Mouse (Mus musculus) hindbrain, embryonic 13.5 days (tissue): ENCODE measurements around the gene Alpk3. TPM values are rescaled to one million over a fixed set of nuclear protein-coding genes. Genes with fewer than 3 reads are reported as not detected.

Experiments
- ATAC-seq: fragments of 200-750 bp; cut with Nextera tagmentation; 2 replicates; pipeline ENCODE4 v1.8.0; 2017; ENCODE audit warnings: moderate TSS enrichment; ENCODE audit not compliant: low FRiP score
- H3K27ac ChIP-seq: fragments of 300-500 bp; sonication (generic); 2 replicates; pipeline ENCODE4 v1.5.1; 2015; ENCODE audit warnings: inconsistent platforms, mild to moderate bottlenecking, moderate library complexity
- H3K27me3 ChIP-seq: fragments of 300-500 bp; sonication (generic); 2 replicates; pipeline ENCODE4 v1.6.1; 2015; ENCODE audit warnings: mild to moderate bottlenecking, inconsistent platforms
- H3K36me3 ChIP-seq: fragments of 300-500 bp; sonication (generic); 2 replicates; pipeline ENCODE4 v1.6.1; 2015; ENCODE audit warnings: mild to moderate bottlenecking, inconsistent platforms
- H3K4me1 ChIP-seq: fragments of 300-500 bp; sonication (generic); replicated peaks from 2 replicates; pipeline ENCODE4 v1.6.1; 2015; ENCODE audit warnings: inconsistent platforms
- H3K4me2 ChIP-seq: fragments of 300-500 bp; sonication (generic); 2 replicates; pipeline ENCODE4 v1.6.1; 2015; ENCODE audit warnings: inconsistent platforms, mild to moderate bottlenecking, moderate library complexity
- H3K4me3 ChIP-seq: fragments of 300-500 bp; sonication (generic); 2 replicates; pipeline ENCODE4 v1.5.1; 2015; ENCODE audit warnings: mild to moderate bottlenecking, inconsistent platforms
- H3K9ac ChIP-seq: fragments of 300-500 bp; sonication (generic); 2 replicates; pipeline ENCODE4 v1.6.1; 2015; ENCODE audit warnings: mild to moderate bottlenecking, inconsistent platforms
- H3K9me3 ChIP-seq: fragments of 300-500 bp; sonication (generic); 2 replicates; pipeline ENCODE4 v1.6.1; 2016; ENCODE audit warnings: inconsistent platforms
- WGBS: fragments of 180-500 bp; shearing (Covaris S2); methylation state at CpG from one replicate; pipeline ENCODE4 v1.1.7; 2015; 5-methylcytosine and 5-hydroxymethylcytosine counted together
- polyA plus RNA-seq: library from polyadenylated mRNA; unstranded; fragments of >200 nt; fragmentation: Nextera tagmentation; extraction: Ambion mirVana; gene quantifications from 2 replicates; pipeline ENCODE4 v1.2.1, GENCODE M21; 2015

The Alpk3 gene
- 0.14 and 0.16 TPM in 2 replicates for polyA plus RNA-seq

DNA sequence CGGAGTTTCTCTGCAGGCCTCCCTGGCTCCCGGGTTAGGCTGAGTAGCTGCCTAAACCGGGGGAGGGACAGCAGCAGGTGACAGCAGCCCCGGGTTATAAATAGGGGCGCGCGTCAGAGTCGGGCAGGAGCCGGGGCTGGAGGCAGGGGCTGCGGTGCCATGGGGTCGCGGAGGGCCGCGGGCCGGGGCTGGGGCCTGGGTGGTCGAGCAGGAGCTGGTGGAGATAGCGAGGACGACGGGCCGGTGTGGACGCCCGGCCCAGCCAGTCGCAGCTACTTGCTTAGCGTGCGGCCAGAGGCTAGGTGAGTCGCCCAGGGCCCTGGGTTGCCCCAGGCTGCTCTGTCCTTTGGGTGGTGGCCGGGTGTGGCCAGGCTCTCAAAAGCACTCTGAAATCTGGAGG lies at the start of gene Alpk3:
Gene Alpk3, plus strand, starts transcription at position 130 of the 400 bp plus-strand sequence.
- H3K27ac ChIP-seq: no peak within 1 kb of the TSS
- no peaks in the 10 kb centered on the region for H3K36me3 ChIP-seq
- ATAC-seq: no peak
- no peak within 1 kb of the TSS for H3K4me2 ChIP-seq
- H3K9ac ChIP-seq: no peak within 1 kb of the TSS
- 42% methylated on average over 27 of the region's 27 CpGs for WGBS
- H3K4me3 ChIP-seq: no peak within 1 kb of the TSS
- H3K27me3 ChIP-seq: no peaks in the 10 kb centered on the region
- H3K9me3 ChIP-seq: no peaks in the 10 kb centered on the region
- H3K4me1 ChIP-seq: 0 out of 2 replicates have a peak, but pooled peaks cover 3% of the 10 kb centered on the region

DNA sequence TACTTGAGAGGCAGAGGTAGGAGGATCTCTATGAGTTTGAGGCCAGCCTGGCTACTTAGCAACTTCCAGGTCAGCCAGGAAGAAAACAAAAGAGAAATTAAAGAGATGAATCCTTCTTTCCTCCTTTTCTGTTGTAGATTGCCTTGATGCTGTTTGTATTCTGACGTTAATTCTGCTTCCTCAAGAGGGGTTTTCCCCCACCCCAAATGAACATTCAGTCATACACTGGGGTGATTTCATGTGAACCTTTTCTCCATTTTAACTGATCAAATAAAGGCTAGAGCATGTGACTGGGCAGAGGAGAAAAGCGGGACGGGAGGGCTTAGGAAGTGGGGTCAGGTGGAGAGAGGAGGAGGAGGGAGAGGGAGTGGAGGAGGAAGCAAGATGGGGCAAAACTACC lies 49.1 kb upstream of the Alpk3 start:
- H3K4me2 ChIP-seq: no peak overlapping the region
- H3K27ac ChIP-seq: no peak overlapping the region
- H3K9ac ChIP-seq: no peak overlapping the region
- no peak for ATAC-seq
- H3K9me3 ChIP-seq: no peaks in the 10 kb centered on the region
- H3K36me3 ChIP-seq: peaks cover 16% of the 10 kb centered on the region; the same call in 1 of the 2 replicates
- 0 out of 2 replicates have a peak, but pooled peaks cover 2% of the 10 kb centered on the region for H3K4me1 ChIP-seq
- no peak overlapping the region for H3K4me3 ChIP-seq
- WGBS: 82% methylated on average over 3 of the region's 3 CpGs
- no peaks in the 10 kb centered on the region for H3K27me3 ChIP-seq

DNA sequence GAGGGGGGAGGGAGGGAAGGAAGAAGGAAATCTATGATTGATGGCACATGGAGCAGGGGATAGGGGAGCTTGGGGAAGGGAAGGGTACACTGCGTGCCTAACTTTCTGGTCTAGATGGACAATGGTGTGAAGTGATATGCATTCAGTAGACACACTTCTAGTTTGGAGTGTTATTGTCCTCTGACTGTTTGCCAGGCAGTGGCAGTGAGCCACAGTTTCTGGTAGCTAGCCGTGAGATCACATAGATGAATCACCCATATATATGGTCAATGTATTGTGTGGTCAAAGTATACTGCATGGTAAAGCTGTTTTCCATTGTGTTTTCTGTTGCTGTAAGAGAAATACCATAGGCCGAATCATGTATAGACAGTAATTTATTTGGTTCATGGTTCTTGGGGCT lies 45.8 kb upstream of the Alpk3 start:
- H3K27me3 ChIP-seq: no peaks in the 10 kb centered on the region
- H3K27ac ChIP-seq: no peak overlapping the region
- no peak overlapping the region for H3K4me2 ChIP-seq
- H3K4me3 ChIP-seq: no peak overlapping the region
- H3K36me3 ChIP-seq: peaks cover 23% of the 10 kb centered on the region
- 97% methylated on average over 3 of the region's 3 CpGs for WGBS
- ATAC-seq: no peak
- no peak overlapping the region for H3K9ac ChIP-seq
- no peaks in the 10 kb centered on the region for H3K9me3 ChIP-seq
- no peaks in the 10 kb centered on the region for H3K4me1 ChIP-seq

DNA sequence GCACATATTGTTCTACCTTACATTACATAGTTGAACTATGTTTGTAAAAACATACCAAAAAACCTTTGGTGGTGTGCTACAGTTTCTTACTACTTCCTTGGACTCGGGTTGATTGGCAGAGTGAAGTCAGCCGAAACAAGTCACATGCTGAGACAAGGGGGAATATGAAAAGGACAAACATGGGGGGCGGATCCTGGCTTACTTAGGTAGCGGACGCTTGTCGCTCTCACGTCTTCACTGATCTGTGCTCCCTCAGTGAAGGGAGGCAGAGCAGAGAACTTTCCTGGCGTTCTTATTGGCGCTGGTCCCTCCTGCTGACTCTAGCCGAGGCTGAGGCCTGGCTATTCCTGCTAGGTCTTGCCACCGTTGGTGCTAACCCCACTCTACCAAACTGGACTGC lies 37.1 kb upstream of the Alpk3 start:
- H3K27me3 ChIP-seq: no peaks in the 10 kb centered on the region
- peaks cover 24% of the 10 kb centered on the region for H3K36me3 ChIP-seq
- H3K9ac ChIP-seq: no peak overlapping the region
- H3K4me3 ChIP-seq: no peak overlapping the region
- no peaks in the 10 kb centered on the region for H3K4me1 ChIP-seq
- no peaks in the 10 kb centered on the region for H3K9me3 ChIP-seq
- no peak overlapping the region for H3K27ac ChIP-seq
- 59% methylated on average over 11 of the region's 11 CpGs for WGBS
- ATAC-seq: no peak
- no peak overlapping the region for H3K4me2 ChIP-seq

DNA sequence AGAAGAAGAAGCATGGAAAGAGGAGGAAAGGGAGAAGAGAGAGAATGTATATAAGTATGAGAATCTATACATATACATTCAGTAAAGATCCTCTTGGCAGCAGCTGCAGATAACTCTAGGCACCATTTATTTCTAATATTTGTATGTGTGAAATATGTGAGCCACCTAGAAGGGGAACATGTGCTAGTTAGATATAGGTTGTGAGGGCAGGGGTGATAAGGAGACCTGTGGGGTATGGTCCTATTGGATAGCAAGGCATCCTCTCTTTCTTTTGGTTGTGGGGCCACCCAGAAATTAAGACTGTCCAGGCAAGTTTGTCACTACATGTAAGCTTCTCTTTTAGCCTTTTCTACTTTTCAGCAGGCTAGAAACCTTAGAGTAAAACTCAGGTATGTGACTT lies 34.7 kb upstream of the Alpk3 start:
- Histone ChIP-seq H3K27me3 (no peaks in the 10 kb centered on the region), H3K36me3 (peaks cover 45% of the 10 kb centered on the region), H3K4me2 (no peak overlapping the region), H3K9me3 (no peaks in the 10 kb centered on the region), H3K4me3 (no peak overlapping the region), H3K27ac (no peak overlapping the region), H3K9ac (no peak overlapping the region), H3K4me1 (no peaks in the 10 kb centered on the region)
- no peak for ATAC-seq

DNA sequence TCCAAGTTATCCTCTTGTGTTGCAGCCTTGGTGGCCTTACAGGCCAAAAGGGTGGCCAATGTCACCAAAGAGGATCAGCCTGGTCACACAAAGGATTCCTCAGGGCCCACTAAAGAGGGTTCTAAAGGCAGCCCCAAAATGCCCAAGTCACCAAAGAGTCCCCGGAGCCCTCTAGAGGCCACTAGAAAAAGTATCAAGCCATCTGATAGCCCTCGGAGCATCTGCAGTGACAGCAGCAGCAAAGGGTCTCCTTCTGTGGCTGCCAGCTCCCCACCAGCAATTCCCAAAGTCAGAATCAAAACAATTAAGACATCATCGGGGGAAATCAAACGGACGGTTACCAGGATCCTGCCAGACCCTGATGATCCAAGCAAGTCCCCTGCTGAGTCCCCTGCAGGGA lies 33.3 kb upstream of the Alpk3 start:
- Histone ChIP-seq H3K36me3 (peaks cover 53% of the 10 kb centered on the region), H3K4me1 (no peaks in the 10 kb centered on the region), H3K9ac (no peak overlapping the region), H3K27ac (no peak overlapping the region), H3K4me3 (no peak overlapping the region), H3K4me2 (no peak overlapping the region), H3K9me3 (no peaks in the 10 kb centered on the region), H3K27me3 (no peaks in the 10 kb centered on the region)
- ATAC-seq: no peak
- 70% methylated on average over 5 of the region's 5 CpGs for WGBS

DNA sequence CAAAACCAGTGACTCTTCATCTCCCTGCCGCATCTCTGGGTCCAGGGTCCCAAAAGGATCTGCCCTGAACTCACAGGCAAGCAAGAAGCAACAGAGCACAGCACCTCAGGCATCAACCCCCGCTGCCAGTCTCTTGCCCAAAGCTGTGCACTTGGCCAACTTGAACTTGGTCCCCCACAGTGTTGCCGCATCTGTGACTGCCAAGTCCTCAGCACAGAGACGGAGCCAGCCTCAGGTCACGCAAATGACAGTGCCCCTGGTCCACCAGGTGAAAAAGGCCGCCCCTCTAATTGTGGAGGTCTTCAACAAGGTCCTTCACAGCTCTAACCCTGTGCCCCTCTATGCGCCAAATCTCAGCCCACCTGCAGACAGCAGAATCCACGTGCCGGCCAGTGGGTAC lies 32.7 kb upstream of the Alpk3 start:
- Histone ChIP-seq H3K36me3 (peaks cover 58% of the 10 kb centered on the region), H3K27me3 (no peaks in the 10 kb centered on the region), H3K9me3 (no peaks in the 10 kb centered on the region), H3K9ac (no peak overlapping the region), H3K4me2 (no peak overlapping the region), H3K4me1 (no peaks in the 10 kb centered on the region), H3K27ac (no peak overlapping the region), H3K4me3 (no peak overlapping the region)
- no peak for ATAC-seq
- WGBS: 95% methylated on average over 9 of the region's 9 CpGs

DNA sequence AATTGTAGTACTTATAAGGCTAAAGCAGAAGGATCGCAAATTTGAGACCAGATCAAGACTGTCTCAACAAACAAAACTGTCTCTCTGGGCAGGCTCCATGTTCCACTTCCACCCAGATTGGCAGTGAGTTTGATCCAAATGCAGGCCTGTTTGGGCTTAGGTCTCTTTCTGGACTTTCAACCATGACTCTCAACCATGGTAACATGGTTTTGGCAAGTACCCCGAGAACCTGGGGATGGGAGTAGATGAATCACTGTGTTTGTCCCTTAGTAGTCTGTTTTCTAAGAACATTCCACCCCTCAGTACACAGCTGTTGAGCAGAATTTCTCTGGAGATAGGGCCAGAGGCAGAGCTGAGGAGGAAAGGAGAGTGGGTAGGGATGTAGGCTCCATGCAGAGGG lies 31.6 kb upstream of the Alpk3 start:
- no peaks in the 10 kb centered on the region for H3K27me3 ChIP-seq
- H3K36me3 ChIP-seq: peaks cover 69% of the 10 kb centered on the region
- WGBS: 98% methylated on average over 2 of the region's 2 CpGs
- no peak for ATAC-seq
- H3K4me1 ChIP-seq: no peaks in the 10 kb centered on the region
- no peaks in the 10 kb centered on the region for H3K9me3 ChIP-seq
- H3K27ac ChIP-seq: no peak overlapping the region
- H3K4me3 ChIP-seq: no peak overlapping the region
- H3K4me2 ChIP-seq: no peak overlapping the region
- H3K9ac ChIP-seq: no peak overlapping the region

DNA sequence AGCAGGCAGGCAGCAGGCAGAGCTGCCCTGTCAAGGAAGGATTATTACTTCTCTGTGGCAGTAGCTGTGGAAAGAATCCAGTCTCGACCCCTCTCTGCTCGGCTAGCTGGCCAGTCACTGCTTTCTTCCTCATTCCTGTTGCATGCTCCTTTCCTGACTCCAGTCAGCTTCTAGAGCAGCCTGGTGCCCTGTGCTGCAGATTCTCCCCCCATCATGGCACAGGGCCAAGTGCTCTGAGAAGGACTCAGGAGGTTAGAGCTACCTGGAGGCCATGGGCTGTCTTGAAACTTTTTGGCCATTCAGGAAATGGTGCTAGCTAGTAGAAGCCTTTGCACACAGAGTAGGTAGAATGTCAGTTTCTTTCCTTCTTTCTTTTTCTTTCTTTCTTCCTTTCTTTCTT lies 17.7 kb upstream of the Alpk3 start:
- 90% methylated on average over 2 of the region's 2 CpGs for WGBS
- no peak overlapping the region for H3K27ac ChIP-seq
- no peak for ATAC-seq
- H3K9ac ChIP-seq: no peak overlapping the region
- H3K27me3 ChIP-seq: no peaks in the 10 kb centered on the region
- no peaks in the 10 kb centered on the region for H3K9me3 ChIP-seq
- peaks cover 82% of the 10 kb centered on the region for H3K36me3 ChIP-seq
- H3K4me3 ChIP-seq: no peak overlapping the region
- no peaks in the 10 kb centered on the region for H3K4me1 ChIP-seq
- H3K4me2 ChIP-seq: no peak overlapping the region

DNA sequence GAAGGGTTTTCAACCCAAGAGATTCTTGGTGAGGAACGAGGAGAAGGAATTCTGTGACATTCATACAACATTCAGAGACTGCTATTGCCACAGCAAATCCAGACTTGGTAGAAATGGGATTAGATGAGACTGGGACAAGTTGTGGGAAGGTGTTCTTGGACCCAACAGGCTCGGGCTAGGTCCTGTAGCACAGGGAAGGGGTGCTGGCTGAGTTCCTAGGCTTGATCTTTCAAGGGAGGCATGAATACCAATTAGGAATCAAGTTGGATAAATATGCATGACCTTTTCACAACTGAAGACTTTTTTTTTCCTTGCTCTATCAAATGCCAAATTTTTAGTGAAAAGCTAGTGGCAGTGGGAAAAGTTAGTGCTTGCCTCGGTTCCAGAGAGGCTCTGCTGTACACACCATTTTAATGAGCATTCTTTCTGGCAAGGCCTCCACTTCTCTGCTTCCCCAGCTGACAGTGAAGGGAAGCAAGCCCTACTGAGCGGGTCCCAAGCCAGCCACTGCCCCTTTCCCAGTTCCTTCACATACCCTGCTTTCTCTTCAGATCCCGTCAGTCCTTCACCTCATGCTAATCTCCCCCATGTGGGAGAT lies 14.3 kb upstream of the Alpk3 start:
- Histone ChIP-seq H3K9ac (no peak overlapping the region), H3K4me3 (no peak overlapping the region), H3K4me2 (no peak overlapping the region), H3K27ac (no peak overlapping the region), H3K9me3 (no peaks in the 10 kb centered on the region), H3K4me1 (no peaks in the 10 kb centered on the region), H3K36me3 (peaks cover 62% of the 10 kb centered on the region), H3K27me3 (no peaks in the 10 kb centered on the region)
- no peak for ATAC-seq
- WGBS: 87% methylated on average over 5 of the region's 5 CpGs

DNA sequence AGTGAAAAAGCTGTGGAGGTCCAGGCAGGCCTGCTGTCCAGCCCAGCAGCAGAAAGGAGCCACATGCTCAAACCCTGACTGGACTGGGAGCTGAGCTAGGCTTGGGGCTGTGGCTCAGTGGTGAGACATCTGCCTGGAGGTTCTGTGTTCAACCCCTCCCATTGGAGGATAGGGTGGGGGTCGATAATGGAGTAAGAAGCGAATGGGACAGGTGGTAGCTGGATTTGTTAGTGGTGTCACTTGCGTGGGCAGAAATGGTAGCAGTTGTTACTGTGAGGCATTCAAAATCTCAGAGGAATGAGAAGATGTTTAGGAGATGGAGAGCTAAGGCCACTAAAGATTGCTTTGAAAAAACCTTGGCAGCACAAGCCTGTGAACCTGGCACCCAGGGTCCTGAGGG lies 9.6 kb upstream of the Alpk3 start:
- Histone ChIP-seq H3K9ac (no peak overlapping the region), H3K27ac (no peak overlapping the region), H3K27me3 (no peaks in the 10 kb centered on the region), H3K4me1 (no peaks in the 10 kb centered on the region), H3K9me3 (no peaks in the 10 kb centered on the region), H3K4me2 (no peak overlapping the region), H3K4me3 (no peak overlapping the region), H3K36me3 (peaks cover 15% of the 10 kb centered on the region)
- no peak for ATAC-seq
- 89% methylated on average over 3 of the region's 3 CpGs for whole genome bisulfite sequencing

DNA sequence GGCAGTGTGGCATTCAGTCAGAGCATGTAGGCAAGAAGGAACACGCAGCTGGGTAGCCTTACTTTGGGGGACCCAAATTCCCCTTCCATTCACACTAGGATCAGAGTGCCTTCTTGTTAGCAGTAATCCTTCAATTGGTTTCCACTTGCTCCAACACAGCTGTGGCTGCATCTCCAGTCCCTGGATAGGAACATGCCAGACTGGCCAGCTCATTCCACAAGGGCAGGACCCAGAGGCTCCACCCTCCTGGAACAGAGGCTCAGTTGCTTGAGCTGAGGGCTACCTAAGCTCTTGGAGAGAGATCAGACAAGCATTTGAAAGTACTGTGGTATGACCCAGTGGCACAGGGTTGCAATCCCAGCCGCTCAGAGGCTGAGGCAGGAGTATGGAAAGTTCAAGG lies 8.9 kb upstream of the Alpk3 start:
- no peak overlapping the region for H3K9ac ChIP-seq
- peaks cover 8% of the 10 kb centered on the region for H3K36me3 ChIP-seq
- no peak overlapping the region for H3K4me3 ChIP-seq
- no peak overlapping the region for H3K4me2 ChIP-seq
- no peak for ATAC-seq
- H3K4me1 ChIP-seq: no peaks in the 10 kb centered on the region
- 95% methylated on average over 2 of the region's 2 CpGs for WGBS
- no peak overlapping the region for H3K27ac ChIP-seq
- H3K9me3 ChIP-seq: no peaks in the 10 kb centered on the region
- no peaks in the 10 kb centered on the region for H3K27me3 ChIP-seq

DNA sequence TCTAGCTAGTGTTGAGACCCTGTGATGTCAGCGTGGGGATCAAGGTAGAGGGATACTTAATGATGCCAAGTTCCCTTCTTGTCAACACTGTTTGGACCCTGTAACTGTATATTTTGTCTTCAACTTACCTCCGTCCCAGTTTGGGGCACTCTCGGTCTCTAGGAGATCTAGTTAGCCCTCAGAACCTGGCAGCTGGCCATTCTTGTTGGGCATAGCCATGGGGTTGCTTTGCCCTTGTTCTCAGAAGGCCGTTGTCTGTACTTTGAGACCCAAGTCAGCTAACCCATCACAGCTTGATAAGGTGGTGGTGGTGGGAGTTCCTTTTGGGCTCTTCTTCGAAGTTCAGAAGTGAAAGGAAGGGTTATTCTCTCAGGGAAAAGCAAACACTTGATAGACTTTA lies 7.4 kb upstream of the Alpk3 start:
- Histone ChIP-seq H3K9ac (no peak overlapping the region), H3K27ac (no peak overlapping the region), H3K4me1 (no peaks in the 10 kb centered on the region), H3K4me2 (no peak overlapping the region), H3K27me3 (no peaks in the 10 kb centered on the region), H3K9me3 (no peaks in the 10 kb centered on the region), H3K4me3 (no peak overlapping the region), H3K36me3 (no peaks in the 10 kb centered on the region)
- ATAC-seq: no peak
- 81% methylated on average over 5 of the region's 5 CpGs for WGBS
